Mouse (Mus musculus): ENCODE measurements around the gene Bcl2l11. TPM values are rescaled to one million over a fixed set of nuclear protein-coding genes. Genes with fewer than 3 reads are reported as not detected.

Bcl2l11 gene
- polyA plus RNA-seq, 1 experiment from 2014 or later, result 8.8 TPM

- Histone ChIP-seq H3K27ac (ENCODE audit: low read length) (no peak overlapping the region), H3K36me3 (ENCODE audit: control insufficient read depth, insufficient read depth) (no peaks in the 10 kb centered on the region), H3K9me3 (ENCODE audit: control insufficient read depth, low read length) (no peaks in the 10 kb centered on the region), H3K27me3 (replicated peaks; ENCODE audit: control insufficient read depth, insufficient read depth, low read length) (no peaks in the 10 kb centered on the region), H3K4me2 (ENCODE audit: low read length) (no peak overlapping the region), H3K4me1 (replicated peaks; ENCODE audit: control insufficient read depth, insufficient read depth, low read length) (no peaks in the 10 kb centered on the region), H3K4me3 (replicated peaks; ENCODE audit: low read length) (no peak overlapping the region), H3K9ac (replicated peaks; ENCODE audit: low read depth, low read length) (no peak overlapping the region)
- no peak for ATAC-seq
- 94% methylated on average over 9 of the region's 9 CpGs for WGBS
Measured at GRCm38 (mm10) chr2:128102086-128102485, 23.8 kb upstream of the Bcl2l11 start.

DNA sequence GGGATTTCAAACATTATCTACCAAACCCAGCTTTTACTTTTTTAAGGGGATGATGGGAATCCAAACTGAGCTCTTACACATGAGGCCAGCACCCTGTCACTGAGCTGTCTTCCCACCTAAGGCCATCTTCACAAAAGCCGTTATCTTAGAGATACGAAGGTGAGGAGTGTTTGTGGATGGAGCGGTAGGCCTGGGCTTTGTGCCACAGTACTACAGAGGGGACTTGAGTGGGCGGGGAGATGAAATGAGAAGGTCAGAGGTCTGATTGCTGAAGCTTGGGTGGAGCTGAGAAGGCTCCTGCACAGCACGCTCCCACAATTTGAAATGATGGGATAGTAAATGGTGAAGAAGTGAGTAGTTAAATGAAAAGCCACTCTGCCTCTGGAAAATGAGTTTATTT, 21.0 kb upstream of the Bcl2l11 start:
- H3K4me2 ChIP-seq (ENCODE audit: low read length), result no peak overlapping the region
- no peaks in the 10 kb centered on the region for H3K9me3 ChIP-seq (ENCODE audit: control insufficient read depth, low read length)
- no peaks in the 10 kb centered on the region for H3K36me3 ChIP-seq (ENCODE audit: control insufficient read depth, insufficient read depth)
- no peaks in the 10 kb centered on the region for H3K4me1 ChIP-seq (replicated peaks; ENCODE audit: control insufficient read depth, insufficient read depth, low read length)
- H3K9ac ChIP-seq (replicated peaks; ENCODE audit: low read depth, low read length), result no peak overlapping the region
- no peaks in the 10 kb centered on the region for H3K27me3 ChIP-seq (replicated peaks; ENCODE audit: control insufficient read depth, insufficient read depth, low read length)
- H3K4me3 ChIP-seq (replicated peaks; ENCODE audit: low read length), result no peak overlapping the region
- no peak for ATAC-seq
- H3K27ac ChIP-seq (ENCODE audit: low read length), result no peak overlapping the region
- 81% methylated on average over 5 of the region's 5 CpGs for WGBS

- no peaks in the 10 kb centered on the region for H3K4me1 ChIP-seq (replicated peaks; ENCODE audit: control insufficient read depth, insufficient read depth, low read length)
- no peak overlapping the region for H3K4me3 ChIP-seq (replicated peaks; ENCODE audit: low read length)
- H3K27ac ChIP-seq (ENCODE audit: low read length), result no peak overlapping the region
- H3K9me3 ChIP-seq (ENCODE audit: control insufficient read depth, low read length), result no peaks in the 10 kb centered on the region
- no peak for ATAC-seq
- no peaks in the 10 kb centered on the region for H3K27me3 ChIP-seq (replicated peaks; ENCODE audit: control insufficient read depth, insufficient read depth, low read length)
- no peak overlapping the region for H3K9ac ChIP-seq (replicated peaks; ENCODE audit: low read depth, low read length)
- H3K4me2 ChIP-seq (ENCODE audit: low read length), result no peak overlapping the region
- H3K36me3 ChIP-seq (ENCODE audit: control insufficient read depth, insufficient read depth), result no peaks in the 10 kb centered on the region
- 86% methylated on average over 11 of the region's 11 CpGs for WGBS
Measured at GRCm38 (mm10) chr2:128105651-128106050, 20.2 kb upstream of the Bcl2l11 start.

DNA sequence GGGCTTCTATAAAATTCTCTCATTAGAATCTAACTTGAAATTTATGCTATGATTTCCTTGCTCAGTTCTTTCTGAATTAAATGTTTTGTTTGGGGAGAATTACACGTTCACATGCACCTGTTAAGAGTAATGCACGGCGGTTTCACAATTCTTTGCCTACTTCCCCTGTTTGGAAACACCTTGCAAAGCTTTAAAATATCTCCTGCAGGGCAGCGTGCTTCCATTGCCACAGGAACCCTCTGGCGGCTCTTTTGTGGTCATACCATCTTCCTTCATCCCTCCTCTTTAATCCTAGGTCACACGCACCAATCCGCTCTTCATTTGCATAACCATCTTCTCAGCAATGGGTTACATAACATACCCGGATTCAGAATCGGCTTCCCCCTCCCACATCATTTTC, 14.3 kb upstream of the Bcl2l11 start:
- no peak overlapping the region for H3K4me3 ChIP-seq (replicated peaks; ENCODE audit: low read length)
- no peak overlapping the region for H3K27ac ChIP-seq (ENCODE audit: low read length)
- no peak overlapping the region for H3K9ac ChIP-seq (replicated peaks; ENCODE audit: low read depth, low read length)
- H3K9me3 ChIP-seq (ENCODE audit: control insufficient read depth, low read length), result no peaks in the 10 kb centered on the region
- no peak for ATAC-seq
- H3K4me1 ChIP-seq (replicated peaks; ENCODE audit: control insufficient read depth, insufficient read depth, low read length), result no peaks in the 10 kb centered on the region
- H3K4me2 ChIP-seq (ENCODE audit: low read length), result no peak overlapping the region
- WGBS, result 63% methylated on average over 9 of the region's 9 CpGs
- no peaks in the 10 kb centered on the region for H3K27me3 ChIP-seq (replicated peaks; ENCODE audit: control insufficient read depth, insufficient read depth, low read length)
- no peaks in the 10 kb centered on the region for H3K36me3 ChIP-seq (ENCODE audit: control insufficient read depth, insufficient read depth)

DNA sequence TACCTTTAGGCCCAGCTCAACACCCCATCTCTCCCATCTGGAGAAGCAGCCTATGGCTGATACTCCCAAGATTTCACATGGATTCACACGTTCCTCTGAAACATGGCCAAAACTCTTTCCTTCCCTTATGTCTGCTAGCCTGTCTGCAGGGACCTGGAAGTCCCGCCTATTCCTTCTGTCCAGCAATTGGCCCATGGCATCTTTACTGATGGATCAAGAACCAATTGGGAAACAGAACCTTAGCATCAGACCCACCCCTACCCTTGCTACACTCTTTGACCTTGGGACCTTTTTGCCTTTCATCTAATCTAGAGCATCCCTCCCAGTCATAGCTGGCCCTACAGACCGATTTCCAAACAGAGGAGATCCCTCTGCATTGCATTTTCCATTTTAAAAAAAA, 11.2 kb upstream of the Bcl2l11 start:
- Histone ChIP-seq H3K27ac (ENCODE audit: low read length) (no peak overlapping the region), H3K9me3 (ENCODE audit: control insufficient read depth, low read length) (no peaks in the 10 kb centered on the region), H3K4me2 (ENCODE audit: low read length) (no peak overlapping the region), H3K4me3 (replicated peaks; ENCODE audit: low read length) (no peak overlapping the region), H3K27me3 (replicated peaks; ENCODE audit: control insufficient read depth, insufficient read depth, low read length) (no peaks in the 10 kb centered on the region), H3K36me3 (ENCODE audit: control insufficient read depth, insufficient read depth) (no peaks in the 10 kb centered on the region), H3K9ac (replicated peaks; ENCODE audit: low read depth, low read length) (no peak overlapping the region), H3K4me1 (replicated peaks; ENCODE audit: control insufficient read depth, insufficient read depth, low read length) (no peaks in the 10 kb centered on the region)
- WGBS, result 88% methylated on average over 3 of the region's 3 CpGs
- ATAC-seq, result no peak

- Histone ChIP-seq H3K4me1 (replicated peaks; ENCODE audit: control insufficient read depth, insufficient read depth, low read length) (no peaks in the 10 kb centered on the region), H3K9me3 (ENCODE audit: control insufficient read depth, low read length) (no peaks in the 10 kb centered on the region), H3K36me3 (ENCODE audit: control insufficient read depth, insufficient read depth) (no peaks in the 10 kb centered on the region), H3K4me2 (ENCODE audit: low read length) (no peak overlapping the region), H3K27me3 (replicated peaks; ENCODE audit: control insufficient read depth, insufficient read depth, low read length) (no peaks in the 10 kb centered on the region), H3K27ac (ENCODE audit: low read length) (no peak overlapping the region), H3K4me3 (replicated peaks; ENCODE audit: low read length) (no peak overlapping the region), H3K9ac (replicated peaks; ENCODE audit: low read depth, low read length) (no peak overlapping the region)
- no peak for ATAC-seq
- 46% methylated on average over 4 of the region's 4 CpGs for WGBS
Measured at GRCm38 (mm10) chr2:128115579-128115978, 10.3 kb upstream of the Bcl2l11 start.

DNA sequence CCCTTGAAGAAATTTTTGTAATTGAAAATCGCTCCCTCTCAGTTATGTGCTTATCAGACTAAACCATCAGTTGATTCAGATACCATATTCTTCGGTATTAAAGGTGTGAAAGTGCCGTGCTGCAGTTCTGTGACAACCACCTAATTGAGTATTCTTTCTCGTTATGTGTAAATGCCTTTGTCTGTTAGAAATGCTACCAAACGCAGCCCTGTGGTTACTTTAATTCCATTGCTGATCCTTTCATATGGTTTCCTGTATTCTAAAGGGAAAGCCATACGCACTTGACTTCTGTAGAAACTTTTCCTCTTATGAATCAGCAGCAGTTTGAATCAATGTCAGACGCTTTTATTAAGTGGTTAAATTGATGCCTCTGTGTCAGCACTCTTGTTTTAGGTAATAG, 8.2 kb upstream of the Bcl2l11 start:
- Histone ChIP-seq H3K4me2 (ENCODE audit: low read length) (no peak overlapping the region), H3K4me1 (replicated peaks; ENCODE audit: control insufficient read depth, insufficient read depth, low read length) (peaks cover 1% of the 10 kb centered on the region), H3K27me3 (replicated peaks; ENCODE audit: control insufficient read depth, insufficient read depth, low read length) (peaks cover 11% of the 10 kb centered on the region), H3K9me3 (ENCODE audit: control insufficient read depth, low read length) (no peaks in the 10 kb centered on the region), H3K4me3 (replicated peaks; ENCODE audit: low read length) (no peak overlapping the region), H3K27ac (ENCODE audit: low read length) (no peak overlapping the region), H3K9ac (replicated peaks; ENCODE audit: low read depth, low read length) (no peak overlapping the region), H3K36me3 (ENCODE audit: control insufficient read depth, insufficient read depth) (no peaks in the 10 kb centered on the region)
- 61% methylated on average over 7 of the region's 7 CpGs for WGBS
- ATAC-seq, result no peak

DNA sequence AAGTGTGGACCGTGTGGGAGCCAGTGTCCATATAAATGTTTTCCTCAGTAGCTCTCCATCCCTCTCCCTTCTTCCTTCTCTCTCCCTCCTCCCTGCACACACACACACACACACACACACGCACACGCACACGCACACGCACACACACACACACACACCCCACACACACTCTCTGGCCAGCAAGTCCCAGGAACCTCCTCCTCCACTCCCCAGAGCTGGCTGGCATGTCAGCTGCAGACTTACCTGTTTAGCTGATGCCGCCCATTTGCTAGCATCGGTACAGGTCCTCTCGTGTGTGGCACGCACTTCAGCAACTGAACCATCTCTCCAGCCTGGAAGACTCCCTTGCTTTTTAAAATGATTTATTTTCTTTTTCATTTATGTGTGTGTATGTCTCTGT, 6.9 kb upstream of the Bcl2l11 start:
- ATAC-seq, result no peak
- Histone ChIP-seq H3K4me3 (replicated peaks; ENCODE audit: low read length) (no peak overlapping the region), H3K4me2 (ENCODE audit: low read length) (no peak overlapping the region), H3K36me3 (ENCODE audit: control insufficient read depth, insufficient read depth) (no peaks in the 10 kb centered on the region), H3K4me1 (replicated peaks; ENCODE audit: control insufficient read depth, insufficient read depth, low read length) (peaks cover 14% of the 10 kb centered on the region), H3K27me3 (replicated peaks; ENCODE audit: control insufficient read depth, insufficient read depth, low read length) (peaks cover 23% of the 10 kb centered on the region), H3K9ac (replicated peaks; ENCODE audit: low read depth, low read length) (no peak overlapping the region), H3K9me3 (ENCODE audit: control insufficient read depth, low read length) (no peaks in the 10 kb centered on the region), H3K27ac (ENCODE audit: low read length) (no peak overlapping the region)
- 91% methylated on average over 9 of the region's 9 CpGs for WGBS

GRCm38 (mm10) chr2:128122491-128122890, 3.3 kb upstream of the Bcl2l11 start:
- Histone ChIP-seq H3K4me3 (replicated peaks; ENCODE audit: low read length) (peak overlapping the region; percentile 4), H3K27me3 (replicated peaks; ENCODE audit: control insufficient read depth, insufficient read depth, low read length) (peaks cover 35% of the 10 kb centered on the region)

More at GRCm38 (mm10) chr2:128122491-128122890, 3.3 kb upstream of the Bcl2l11 start:
- 0% methylated on average over 9 of the region's 9 CpGs for WGBS
- H3K9ac ChIP-seq (replicated peaks; ENCODE audit: low read depth, low read length), result no peak overlapping the region
- no peaks in the 10 kb centered on the region for H3K36me3 ChIP-seq (ENCODE audit: control insufficient read depth, insufficient read depth)
- peaks cover 36% of the 10 kb centered on the region for H3K4me1 ChIP-seq (replicated peaks; ENCODE audit: control insufficient read depth, insufficient read depth, low read length)
- peak overlapping the region; percentile 30 for H3K4me2 ChIP-seq (ENCODE audit: low read length)
- no peaks in the 10 kb centered on the region for H3K9me3 ChIP-seq (ENCODE audit: control insufficient read depth, low read length)
- no peak overlapping the region for H3K27ac ChIP-seq (ENCODE audit: low read length)
- no peak for ATAC-seq
